Mouse (Mus musculus): ENCODE results near the gene Drg1.

Drg1 gene

DNA sequence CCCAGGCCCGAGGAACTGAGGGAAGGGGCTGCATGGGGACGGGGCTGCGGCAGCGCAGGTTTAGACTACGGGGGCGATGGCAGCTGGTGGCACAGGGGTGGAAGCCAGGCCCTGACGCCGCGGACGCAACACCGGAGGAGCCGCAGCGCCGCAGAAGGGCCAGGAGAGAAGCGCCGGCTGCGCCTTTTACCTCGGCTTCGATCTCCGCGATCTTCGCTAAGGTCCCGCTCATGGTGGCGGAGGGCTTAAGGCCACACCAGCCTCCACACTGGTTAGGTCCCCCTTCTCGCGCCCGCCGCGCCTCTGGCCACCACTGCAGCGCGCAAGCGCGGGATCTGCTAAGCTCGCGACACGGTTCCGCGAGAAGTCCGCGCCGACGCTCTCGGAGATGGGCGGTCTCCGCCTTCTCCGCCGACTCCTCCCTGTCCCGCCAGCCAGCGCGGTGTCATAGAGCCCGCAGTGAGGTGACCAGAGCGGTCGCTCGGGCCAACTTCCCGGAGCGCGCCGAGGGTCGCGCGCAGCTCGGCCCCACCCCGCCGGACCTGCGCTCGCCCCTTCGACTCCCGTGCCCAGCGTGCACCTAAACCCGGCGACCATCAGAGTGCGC lies at the start of gene Drg1:
TSS of gene Drg1 (minus strand) at position 337 of the 607 bp plus-strand sequence.
- in situ Hi-C loops (cut with MboI; ENCODE audit: low sequenced_read_pairs) = no loop called here

GRCm38 (mm10) chr11:3314148-3314547 lies 47.9 kb upstream of the Drg1 start:
- in situ Hi-C loops (cut with MboI; ENCODE audit: low sequenced_read_pairs) = no loop called here

DNA sequence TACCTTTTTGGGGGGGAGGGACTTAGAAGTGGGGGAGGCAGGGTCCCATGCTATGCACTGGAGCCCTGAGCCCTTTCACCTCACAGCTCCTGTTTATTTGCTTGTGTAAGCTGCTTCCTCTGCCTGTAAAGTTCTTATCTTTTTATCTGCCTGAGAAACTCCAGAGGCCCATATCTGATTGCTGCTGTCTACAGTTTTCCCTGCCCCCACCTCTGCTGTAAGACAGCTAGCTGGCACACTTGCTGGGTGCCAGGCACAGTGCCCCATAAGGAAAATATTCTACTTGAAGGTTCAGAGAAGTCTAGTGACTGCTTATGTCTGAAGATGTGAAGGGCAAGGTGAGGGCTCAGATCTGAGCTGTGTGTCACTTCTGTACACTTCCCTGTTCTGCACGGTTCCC lies 47.1 kb upstream of the Drg1 start:
- in situ Hi-C loops (cut with MboI; ENCODE audit: low sequenced_read_pairs) = no loop called here

DNA sequence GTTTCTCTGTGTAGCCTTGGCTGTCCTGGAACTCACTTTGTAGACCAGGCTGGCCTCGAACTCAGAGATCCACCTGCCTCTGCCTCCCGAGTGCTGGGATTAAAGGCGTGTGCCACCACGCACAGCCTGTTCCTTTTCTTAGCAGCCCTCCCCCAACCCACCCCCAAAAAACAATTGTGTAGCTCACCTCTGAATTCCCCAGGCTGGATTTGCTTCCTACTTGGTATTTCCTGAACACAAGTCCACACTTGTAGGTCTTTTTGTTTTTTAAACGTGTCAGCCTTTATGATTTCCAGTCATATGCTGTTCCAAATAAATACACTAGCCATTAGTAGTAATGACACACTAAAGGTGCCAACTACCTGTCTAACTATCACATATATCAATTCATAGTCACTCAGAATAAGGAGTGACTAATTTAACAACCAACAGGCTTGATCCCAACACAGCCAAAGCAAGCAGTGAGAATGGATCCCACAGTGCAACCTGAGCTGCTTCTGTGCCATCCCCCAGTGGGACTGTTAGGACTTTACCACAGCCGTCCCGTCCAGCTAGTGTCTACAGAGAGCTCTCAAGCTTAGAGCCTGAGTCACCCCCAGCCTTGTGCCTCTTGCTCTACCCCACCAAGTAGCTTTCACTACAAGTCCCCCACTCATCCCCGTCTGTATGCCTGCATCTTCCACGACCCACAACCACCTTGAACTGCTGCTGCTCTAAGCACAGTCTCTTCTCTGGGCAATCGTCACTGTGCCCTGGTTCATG lies 45.6 kb upstream of the Drg1 start:
- in situ Hi-C loops (cut with MboI; ENCODE audit: low sequenced_read_pairs) = no loop called here

DNA sequence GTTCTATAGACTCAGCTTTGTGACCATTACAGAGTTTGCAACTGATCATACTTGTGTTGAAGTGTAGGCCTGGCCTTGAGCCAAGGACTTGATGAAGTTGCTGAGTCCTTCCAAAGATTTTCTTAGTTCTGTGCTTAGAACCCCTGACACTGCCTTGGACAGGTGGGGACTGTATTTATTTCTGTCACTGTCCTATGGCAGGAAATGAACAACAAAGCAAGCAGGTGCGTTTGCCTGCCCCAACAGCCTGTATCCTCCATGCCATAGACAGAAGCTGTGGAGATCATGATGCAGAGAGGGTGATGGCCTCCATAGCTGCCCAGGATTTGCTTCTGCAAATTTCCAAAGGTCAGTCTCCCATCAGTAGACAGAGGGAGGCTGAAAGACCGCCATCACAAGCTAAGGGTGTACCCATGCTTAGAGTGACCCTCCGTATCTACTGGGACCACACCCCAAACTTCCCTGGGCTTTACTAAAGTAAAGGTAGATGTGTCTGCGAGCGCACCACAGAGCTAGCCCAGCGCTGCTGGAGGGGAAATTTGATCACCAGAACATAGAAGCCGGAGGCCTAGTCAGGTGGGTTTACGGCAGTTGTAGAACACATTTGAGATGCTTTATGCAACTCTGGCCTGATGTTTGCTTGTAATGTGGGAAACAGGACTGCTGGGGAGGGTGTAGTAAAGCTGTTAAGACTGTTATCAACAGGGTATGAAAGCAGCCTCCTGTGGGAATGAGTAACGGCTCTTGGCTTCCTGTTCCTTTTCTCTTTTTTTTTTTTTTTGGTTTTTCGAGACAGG lies 44.8 kb upstream of the Drg1 start:
- in situ Hi-C loops (cut with MboI; ENCODE audit: low sequenced_read_pairs) = no loop called here

- in situ Hi-C loops (cut with MboI; ENCODE audit: low sequenced_read_pairs) = no loop called here
Observed at GRCm38 (mm10) chr11:3309884-3310283, 43.7 kb upstream of the Drg1 start.

DNA sequence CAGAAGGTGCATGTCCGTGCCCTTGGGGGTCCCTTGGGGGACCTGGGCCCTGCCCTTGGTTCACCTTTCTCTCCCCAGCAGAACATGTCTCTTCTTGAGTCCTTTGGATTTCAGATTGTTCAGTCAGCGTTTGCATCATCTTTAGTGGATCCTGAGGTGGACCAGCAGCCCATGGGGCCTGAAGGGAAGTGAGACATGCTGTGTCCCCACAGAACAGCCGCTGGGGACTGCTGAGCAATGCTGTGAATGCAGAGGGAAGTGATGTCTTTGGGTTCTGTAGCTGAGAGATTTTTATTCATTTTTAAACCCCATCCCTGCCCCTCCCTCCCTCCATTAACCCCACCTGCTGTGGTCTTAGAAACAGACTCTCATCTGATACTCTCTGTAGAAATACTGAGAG lies 41.7 kb upstream of the Drg1 start:
- in situ Hi-C loops (cut with MboI; ENCODE audit: low sequenced_read_pairs) = no loop called here

- in situ Hi-C loops (cut with MboI; ENCODE audit: low sequenced_read_pairs) = no loop called here
Observed at GRCm38 (mm10) chr11:3305821-3306220, 39.6 kb upstream of the Drg1 start.

DNA sequence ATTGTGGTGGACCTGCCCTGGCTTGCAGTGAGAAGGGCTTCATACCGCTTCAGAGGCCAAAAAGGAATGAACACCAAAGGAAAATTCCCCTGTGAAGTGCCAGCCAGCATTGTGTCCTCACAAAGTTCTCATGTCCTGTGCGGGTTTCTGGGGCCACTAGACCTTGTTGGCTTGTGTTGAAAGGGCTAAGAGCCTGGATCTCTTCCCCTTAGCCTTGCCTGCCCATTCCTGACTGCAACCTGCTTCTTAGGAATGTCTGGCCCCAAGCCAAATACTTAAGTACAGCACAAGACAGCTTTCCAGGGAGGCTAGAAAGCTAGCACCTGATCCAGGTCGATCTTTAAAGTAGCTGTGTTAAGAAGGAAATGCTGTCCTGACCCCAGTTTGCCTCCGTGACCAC lies 36.6 kb upstream of the Drg1 start:
- in situ Hi-C loops (cut with MboI; ENCODE audit: low sequenced_read_pairs) = no loop called here

DNA sequence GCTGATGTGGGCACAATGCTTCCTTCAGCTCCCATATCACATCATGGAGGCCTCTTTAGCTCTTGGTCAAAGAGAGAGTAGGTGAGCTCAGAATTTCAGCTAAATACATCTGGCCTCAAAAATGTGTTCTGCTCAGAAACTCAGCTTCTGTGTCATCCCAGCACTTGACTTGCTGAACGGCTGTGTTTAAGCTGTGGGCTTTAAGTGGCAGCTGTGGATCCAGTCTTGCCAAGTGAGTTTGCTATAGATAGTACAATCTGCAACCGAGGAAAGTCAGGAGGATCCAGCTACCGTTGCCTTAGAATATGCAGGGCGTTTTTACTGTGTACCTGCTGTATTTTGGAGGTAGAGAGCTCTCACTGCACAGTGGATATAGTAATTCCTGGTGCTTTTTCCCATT lies 36.2 kb upstream of the Drg1 start:
- in situ Hi-C loops (cut with MboI; ENCODE audit: low sequenced_read_pairs) = no loop called here

DNA sequence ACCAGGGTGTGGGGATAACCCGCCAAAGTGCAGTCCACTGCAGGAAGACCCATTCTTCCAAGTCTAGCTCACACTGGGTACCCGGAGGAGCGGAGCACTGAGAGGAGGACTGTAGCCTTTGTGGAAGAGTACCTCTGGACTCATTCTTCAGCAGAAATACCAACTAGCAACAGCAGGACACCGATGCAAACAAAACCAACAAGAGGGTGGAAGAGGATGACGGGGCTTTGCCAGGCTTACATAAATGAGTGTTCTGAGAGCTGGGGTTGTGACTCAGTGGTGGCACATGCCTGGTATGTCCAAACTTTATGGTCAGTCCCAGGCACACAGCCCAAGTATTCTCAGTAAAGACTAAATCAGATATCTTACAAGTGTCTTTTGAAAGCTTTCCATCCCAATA lies 34.9 kb upstream of the Drg1 start:
- in situ Hi-C loops (cut with MboI; ENCODE audit: low sequenced_read_pairs) = no loop called here

DNA sequence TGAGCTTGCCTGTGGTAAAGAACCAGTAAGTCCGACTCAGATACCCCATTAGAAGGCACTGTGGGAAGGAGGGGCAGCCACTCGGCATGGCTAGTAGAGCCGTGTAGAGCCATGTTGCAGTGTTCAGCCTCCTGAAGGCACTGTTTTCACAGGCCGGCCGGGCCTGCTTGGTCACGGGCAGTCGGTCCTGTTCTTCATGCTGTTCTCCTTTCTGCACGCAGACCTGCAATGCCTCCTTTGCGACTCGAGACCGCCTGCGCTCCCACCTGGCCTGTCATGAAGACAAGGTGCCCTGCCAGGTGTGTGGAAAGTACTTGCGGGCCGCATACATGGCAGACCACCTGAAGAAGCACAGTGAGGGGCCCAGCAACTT lies 32.6 kb upstream of the Drg1 start:
- in situ Hi-C loops (cut with MboI; ENCODE audit: low sequenced_read_pairs) = no loop called here

DNA sequence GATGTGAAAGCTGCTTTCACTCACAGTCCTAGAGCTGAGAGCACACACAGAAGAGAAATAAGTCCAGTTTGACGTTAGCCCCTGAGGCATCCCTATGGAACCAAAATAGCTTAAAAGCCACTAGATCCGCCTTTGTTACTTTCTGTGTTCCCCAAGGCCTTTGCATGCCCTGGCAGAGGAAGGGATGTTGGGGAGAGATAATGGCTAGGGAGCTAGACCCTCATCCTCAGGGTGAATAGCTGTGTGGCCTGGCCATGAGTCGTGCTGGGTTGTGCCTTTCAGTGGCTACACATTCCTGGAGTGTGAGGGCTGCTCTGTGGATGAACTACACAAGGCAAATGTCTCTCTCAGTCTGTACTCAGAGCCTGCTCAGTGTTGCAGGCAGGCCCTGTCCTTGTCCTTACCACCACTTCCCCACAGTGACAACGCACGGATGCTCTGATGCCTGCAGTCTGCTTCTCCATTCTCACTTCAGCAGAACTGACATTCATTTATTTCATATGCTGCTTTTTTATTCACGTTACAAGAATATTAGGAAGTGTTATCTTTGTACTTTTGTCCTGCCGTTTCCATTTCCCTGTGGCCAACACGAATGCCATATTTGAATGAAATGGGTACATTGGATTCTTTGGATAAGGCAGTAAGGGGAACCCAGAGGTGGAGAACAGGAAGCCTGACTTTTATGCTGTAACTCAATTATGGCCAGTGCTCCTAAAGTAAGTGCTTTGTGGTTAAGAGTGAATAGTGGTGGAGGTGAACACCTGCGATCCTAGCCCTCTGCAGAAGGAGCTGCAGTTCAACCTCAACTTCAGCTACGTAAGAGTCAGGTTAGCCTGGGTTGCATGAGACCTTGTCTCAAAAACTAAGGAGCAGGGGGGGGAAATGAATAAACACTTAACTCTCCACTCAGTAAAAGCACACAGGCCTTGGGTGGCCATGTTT lies 31.9 kb upstream of the Drg1 start:
- in situ Hi-C loops (cut with MboI; ENCODE audit: low sequenced_read_pairs) = no loop called here

DNA sequence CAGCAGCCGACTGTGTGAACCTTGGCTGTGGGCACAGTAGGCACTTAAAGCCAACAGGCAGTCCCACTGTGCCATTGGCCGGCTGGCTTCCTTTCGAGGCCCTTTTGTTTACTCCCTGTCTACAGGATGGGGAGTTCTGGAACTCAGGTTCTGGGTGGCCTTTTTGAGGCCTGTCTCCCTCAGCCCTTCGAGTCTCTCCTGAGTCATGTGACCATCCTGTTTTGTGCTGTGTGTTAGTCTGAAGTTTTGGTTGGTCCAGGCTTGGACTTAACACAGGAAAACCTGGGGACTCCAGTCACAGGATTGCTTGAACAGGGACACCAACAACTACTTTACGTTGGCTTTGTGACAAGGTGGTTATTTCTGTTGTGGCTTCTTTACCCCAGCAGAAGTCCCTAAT lies 29.8 kb upstream of the Drg1 start:
- in situ Hi-C loops (cut with MboI; ENCODE audit: low sequenced_read_pairs) = no loop called here

- in situ Hi-C loops (cut with MboI; ENCODE audit: low sequenced_read_pairs) = no loop called here
Observed at GRCm38 (mm10) chr11:3294641-3295040, 28.4 kb upstream of the Drg1 start.

- in situ Hi-C loops (cut with MboI; ENCODE audit: low sequenced_read_pairs) = no loop called here
Observed at GRCm38 (mm10) chr11:3293361-3293760, 27.1 kb upstream of the Drg1 start.

DNA sequence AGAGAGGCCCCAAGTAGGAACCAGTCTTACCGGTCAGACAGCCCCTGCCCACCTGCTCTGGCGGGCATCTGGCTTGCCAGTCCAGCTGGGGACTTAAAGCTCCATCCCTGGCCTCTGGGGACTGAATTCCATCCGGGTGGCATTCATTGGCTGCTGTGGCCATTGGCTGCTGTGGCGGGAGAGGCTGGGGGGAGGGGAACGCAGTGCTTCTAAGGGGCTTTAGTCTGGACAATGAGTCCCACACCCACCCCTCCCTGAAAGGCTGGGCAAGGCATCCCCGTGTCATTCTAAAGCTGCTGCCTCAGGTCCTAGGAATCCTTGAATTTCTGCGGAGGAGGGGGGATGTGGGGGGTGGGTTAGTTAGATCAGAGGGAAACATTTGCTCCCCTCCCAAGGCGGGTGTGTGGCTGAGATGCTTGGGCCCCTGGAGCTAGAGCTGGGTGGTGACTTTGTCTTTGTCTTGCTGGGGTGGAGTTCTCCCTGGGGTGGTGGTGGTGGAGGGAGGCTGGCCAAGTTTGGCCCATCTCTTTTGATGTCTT lies 26.6 kb upstream of the Drg1 start:
- in situ Hi-C loops (cut with MboI; ENCODE audit: low sequenced_read_pairs) = no loop called here

- in situ Hi-C loops (cut with MboI; ENCODE audit: low sequenced_read_pairs) = no loop called here
Observed at GRCm38 (mm10) chr11:3292062-3292421, 25.8 kb upstream of the Drg1 start.

DNA sequence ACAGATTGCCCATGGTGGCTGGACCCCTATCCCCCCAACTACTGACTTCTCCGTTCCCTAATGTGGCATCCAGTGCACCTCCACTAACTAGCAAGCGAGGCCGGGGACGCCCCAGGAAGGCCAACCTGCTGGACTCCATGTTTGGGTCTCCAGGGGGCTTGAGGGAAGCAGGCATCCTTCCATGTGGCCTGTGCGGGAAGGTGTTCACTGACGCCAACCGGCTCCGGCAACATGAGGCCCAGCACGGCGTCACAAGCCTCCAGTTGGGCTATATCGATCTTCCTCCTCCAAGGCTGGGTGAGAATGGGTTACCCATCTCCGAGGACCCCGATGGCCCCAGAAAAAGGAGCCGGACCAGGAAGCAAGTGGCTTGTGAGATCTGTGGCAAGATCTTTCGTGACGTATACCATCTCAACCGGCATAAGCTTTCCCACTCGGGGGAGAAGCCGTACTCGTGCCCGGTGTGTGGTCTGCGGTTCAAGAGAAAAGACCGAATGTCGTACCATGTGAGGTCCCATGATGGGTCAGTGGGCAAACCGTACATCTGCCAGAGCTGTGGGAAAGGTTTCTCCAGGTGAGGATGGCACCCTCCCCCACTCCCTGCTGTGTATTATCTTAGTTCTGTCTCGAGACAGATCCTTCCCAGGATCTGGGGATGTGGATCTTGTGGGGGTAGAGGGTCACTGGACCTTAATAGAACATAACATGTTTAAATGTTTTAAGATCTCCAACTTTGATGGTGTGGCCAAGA lies 25.3 kb upstream of the Drg1 start:
- in situ Hi-C loops (cut with MboI; ENCODE audit: low sequenced_read_pairs) = no loop called here

All from CH12F3 (cell line).